Mouse (Mus musculus): ENCODE results near the gene Vgll3. TPM values are rescaled to one million over a fixed set of nuclear protein-coding genes. Genes with fewer than 3 reads are reported as not detected.

Vgll3 gene
- total RNA-seq (2012; rRNA removed) (not detected in 2 replicates), polyA plus RNA-seq (2012; ENCODE audit: insufficient read depth in 1 of 2, insufficient read length in 2 of 2, low read depth in 1 of 2, low replicate concordance in 2 of 2, missing spikeins in 1 of 2) (not detected)

DNA sequence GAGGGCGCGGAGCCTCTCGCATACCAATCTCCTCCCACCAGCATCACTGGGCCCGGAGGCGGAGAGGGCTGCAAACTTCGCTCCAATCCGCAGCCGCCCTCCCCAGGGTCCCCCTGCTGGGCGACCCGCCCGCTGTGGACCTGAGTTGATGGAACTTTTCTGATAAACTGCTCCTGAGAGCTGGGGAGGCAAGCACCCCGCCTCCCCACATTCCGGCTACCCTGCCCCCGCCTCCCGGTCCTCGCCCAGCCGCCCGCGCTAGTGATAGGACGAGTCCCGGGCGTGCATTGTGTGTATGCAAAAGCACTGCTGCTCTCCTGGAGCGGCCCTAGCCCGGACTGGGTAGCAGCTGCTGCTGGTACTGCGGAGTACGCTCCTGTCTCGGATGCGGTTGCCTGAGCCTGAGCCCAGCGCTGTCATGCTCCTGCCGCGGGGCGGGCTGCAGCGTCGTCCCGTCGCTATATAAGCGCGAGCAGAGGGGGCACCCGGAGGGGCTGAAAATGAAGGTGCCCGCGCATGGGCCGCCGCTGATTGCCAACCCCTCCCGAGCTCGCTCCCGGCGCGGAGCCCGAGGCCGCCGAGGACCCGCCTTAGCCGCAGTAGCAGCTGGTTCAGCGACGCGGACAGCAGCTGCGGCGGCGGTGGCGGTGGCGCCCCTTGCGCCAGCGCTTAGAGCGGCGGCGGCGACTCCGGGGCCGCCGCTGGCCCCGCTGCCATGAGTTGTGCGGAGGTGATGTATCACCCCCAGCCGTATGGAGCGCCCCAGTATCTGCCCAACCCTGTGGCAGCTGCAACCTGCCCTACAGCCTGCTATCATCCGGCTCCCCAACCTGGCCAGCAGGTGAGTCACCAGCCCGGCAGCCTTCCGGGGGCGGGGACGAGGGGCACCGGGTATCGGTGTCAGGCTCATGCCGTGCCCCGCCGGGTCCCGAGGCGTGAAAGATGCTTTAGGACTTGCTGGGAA lies at the start of gene Vgll3:
Gene Vgll3, plus strand, starts transcription at position 340 of the 964 bp plus-strand sequence.
- no peak within 1 kb of the TSS for H3K4me3 ChIP-seq (ENCODE audit: control insufficient read depth in 1 of 2, insufficient read depth in 1 of 2, low read depth in 2 of 2, low read length in 2 of 2)
- H3K9me3 ChIP-seq (replicated peaks; ENCODE audit: insufficient read depth, low read length): no peaks in the 10 kb centered on the region
- no peak for TF ChIP-seq BHLHE40 (IDR thresholded peaks at IDR 0.05; ENCODE audit: borderline replicate concordance, low read depth, low read length)
- TF ChIP-seq RAD21 (IDR thresholded peaks at IDR 0.05; ENCODE audit: low read depth, low read length): no peak
- TF ChIP-seq CTCF (IDR thresholded peaks at IDR 0.05 in 2 of 3, conservative IDR thresholded peaks at IDR 0.05 in 1 of 3; ENCODE audit: control insufficient read depth in 1 of 3, insufficient read depth in 1 of 3, low read depth in 2 of 3, low read length in 3 of 3, poor library complexity in 1 of 3, severe bottlenecking in 1 of 3): no peak
- no peak for TF ChIP-seq MAFK (IDR thresholded peaks at IDR 0.05; ENCODE audit: borderline replicate concordance, low read depth, low read length)
- no peak for TF ChIP-seq SMC3 (IDR thresholded peaks at IDR 0.05; ENCODE audit: low read depth, low read length)
- no peak for TF ChIP-seq KAT2A (conservative IDR thresholded peaks at IDR 0.05; ENCODE audit: low read depth, low read length)
- no peak for TF ChIP-seq E2F4 (IDR thresholded peaks at IDR 0.05; ENCODE audit: borderline replicate concordance, low read depth, low read length)
- TF ChIP-seq MEF2A (IDR thresholded peaks at IDR 0.05; ENCODE audit: extremely low read depth, insufficient replicate concordance, low read depth, low read length, poor library complexity, severe bottlenecking): no peak
- no peak for TF ChIP-seq GABPA (IDR thresholded peaks at IDR 0.05; ENCODE audit: low read depth, low read length)
- TF ChIP-seq USF2 (IDR thresholded peaks at IDR 0.05; ENCODE audit: borderline replicate concordance in 1 of 2, insufficient read depth in 1 of 2, low read depth in 1 of 2, low read length in 2 of 2): no peak
- TF ChIP-seq JUND (IDR thresholded peaks at IDR 0.05; ENCODE audit: low read depth, low read length): no peak
- TF ChIP-seq ZC3H11A (IDR thresholded peaks at IDR 0.05; ENCODE audit: low read depth, low read length): no peak
- TF ChIP-seq NRF1 (IDR thresholded peaks at IDR 0.05; ENCODE audit: insufficient read depth, low read depth, low read length, poor library complexity, severe bottlenecking): no peak
- no peak for TF ChIP-seq ELF1 (IDR thresholded peaks at IDR 0.05; ENCODE audit: low read depth, low read length)

DNA sequence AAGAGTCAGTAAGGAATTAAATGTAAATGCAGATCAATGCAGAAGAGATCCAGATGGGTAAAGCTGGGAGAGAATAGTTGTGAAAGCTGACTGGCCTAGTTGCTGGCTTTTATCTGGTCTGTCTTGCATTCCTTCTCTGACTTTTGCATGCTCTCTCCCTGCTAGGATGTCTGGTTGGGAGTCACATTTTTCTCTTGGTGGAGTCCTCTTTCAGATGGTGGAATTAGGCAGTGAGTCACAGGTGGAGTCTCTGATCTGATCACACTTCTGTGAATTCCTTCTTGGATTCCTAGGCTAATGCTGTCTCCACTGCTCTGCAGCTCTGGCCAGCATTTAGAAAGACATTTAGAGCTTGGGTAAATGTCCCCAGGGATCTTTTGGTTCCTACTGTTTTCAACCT lies 49.1 kb upstream of the Vgll3 start:
- Histone ChIP-seq H3K4me3 (ENCODE audit: control insufficient read depth in 1 of 2, insufficient read depth in 1 of 2, low read depth in 2 of 2, low read length in 2 of 2) (no peak overlapping the region), H3K4me1 (ENCODE audit: control insufficient read depth in 1 of 2, insufficient read depth in 2 of 2, low read length in 2 of 2) (no peaks in the 10 kb centered on the region), H3K27me3 (ENCODE audit: control insufficient read depth in 1 of 2, insufficient read depth in 2 of 2, low read length in 2 of 2) (no peaks in the 10 kb centered on the region), H3K9ac (ENCODE audit: control insufficient read depth, low read depth, low read length, poor library complexity, severe bottlenecking) (no peak overlapping the region), H3K79me2 (ENCODE audit: control insufficient read depth, insufficient read depth, low read length, poor library complexity) (no peaks in the 10 kb centered on the region), H3K9me3 (replicated peaks; ENCODE audit: insufficient read depth, low read length) (no peaks in the 10 kb centered on the region), H3K27ac (ENCODE audit: control insufficient read depth, low read depth, low read length) (no peak overlapping the region), H3K36me3 (ENCODE audit: control insufficient read depth in 1 of 2, insufficient read depth in 2 of 2, low read length in 2 of 2) (no peaks in the 10 kb centered on the region)
- TF ChIP-seq KAT2A (conservative IDR thresholded peaks at IDR 0.05; ENCODE audit: low read depth, low read length): no peak
- no peak for TF ChIP-seq ZC3H11A (IDR thresholded peaks at IDR 0.05; ENCODE audit: low read depth, low read length)
- TF ChIP-seq ZKSCAN1 (IDR thresholded peaks at IDR 0.05; ENCODE audit: low read depth, low read length): no peak
- TF ChIP-seq CHD1 (IDR thresholded peaks at IDR 0.05; ENCODE audit: low read depth, low read length): no peak
- no peak for DNase-seq (ENCODE audit: low read depth, low spot score)

More for the DNA sequence above, at the start of gene Vgll3:
- DNase-seq (ENCODE audit: low read depth, low spot score): no peak
- Histone ChIP-seq H3K27me3 (ENCODE audit: control insufficient read depth in 1 of 2, insufficient read depth in 2 of 2, low read length in 2 of 2) (no peaks in the 10 kb centered on the region), H3K9ac (ENCODE audit: control insufficient read depth, low read depth, low read length, poor library complexity, severe bottlenecking) (no peak within 1 kb of the TSS), H3K4me1 (ENCODE audit: control insufficient read depth in 1 of 2, insufficient read depth in 2 of 2, low read length in 2 of 2) (no peaks in the 10 kb centered on the region), H3K79me2 (ENCODE audit: control insufficient read depth, insufficient read depth, low read length, poor library complexity) (no peaks in the 10 kb centered on the region), H3K36me3 (ENCODE audit: control insufficient read depth in 1 of 2, insufficient read depth in 2 of 2, low read length in 2 of 2) (no peaks in the 10 kb centered on the region), H3K27ac (ENCODE audit: control insufficient read depth, low read depth, low read length) (no peak within 1 kb of the TSS)

Data from MEL (cell line).